Mouse (Mus musculus) retina, postnatal 1 day (tissue): ENCODE measurements at regions not wholly inside any gene's neighbourhood (a gene's known extent, or its start where the extent isn't known, plus 50 kb on each side); places are given as distances from the start of the nearest gene placed in this dataset.
A peak's percentile ranks its signal among the peaks of the same experiment; 100 is the strongest.

Experiments used
- DNase-seq: peaks from one replicate; pipeline ENCODE4 v3.0.0-alpha.2; 2012

GRCm38 (mm10) chr1:64288812-64289447, 166.8 kb upstream of the Klf7 start:
- DNase-seq: peak; percentile 55

- DNase-seq: no peak
Measured at GRCm38 (mm10) chr1:64287068-64287467, 165.0 kb upstream of the Klf7 start.

- no peak for DNase-seq
Measured at GRCm38 (mm10) chr1:64284656-64285055, 162.6 kb upstream of the Klf7 start.

- DNase-seq: no peak
Measured at GRCm38 (mm10) chr1:64275865-64276264, 153.8 kb upstream of the Klf7 start.

GRCm38 (mm10) chr1:64275086-64275802, 153.2 kb upstream of the Klf7 start:
- DNase-seq: no peak

GRCm38 (mm10) chr1:64257237-64257636, 135.2 kb upstream of the Klf7 start:
- DNase-seq: no peak

- peak; percentile 38 for DNase-seq
Measured at GRCm38 (mm10) chr1:64255554-64256295, 133.6 kb upstream of the Klf7 start.

GRCm38 (mm10) chr1:64254673-64255072, 132.6 kb upstream of the Klf7 start:
- peak; percentile 25 for DNase-seq

- DNase-seq: peak; percentile 67
Measured at GRCm38 (mm10) chr1:64253996-64254395, 131.9 kb upstream of the Klf7 start.

GRCm38 (mm10) chr1:64242401-64242800, 120.3 kb upstream of the Klf7 start:
- DNase-seq: no peak

GRCm38 (mm10) chr1:64229654-64230053, 107.6 kb upstream of the Klf7 start:
- no peak for DNase-seq

- peak; percentile 80 for DNase-seq
Measured at GRCm38 (mm10) chr1:64226001-64226918, 104.2 kb upstream of the Klf7 start.

GRCm38 (mm10) chr1:64223779-64224687, 102.0 kb upstream of the Klf7 start:
- peak; percentile 92 for DNase-seq

GRCm38 (mm10) chr1:64222475-64222874, 100.4 kb upstream of the Klf7 start:
- DNase-seq: no peak

GRCm38 (mm10) chr1:64220486-64220885, 98.4 kb upstream of the Klf7 start:
- DNase-seq: peak; percentile 83

GRCm38 (mm10) chr1:64220040-64220439, 98.0 kb upstream of the Klf7 start:
- no peak for DNase-seq

- DNase-seq: no peak
Measured at GRCm38 (mm10) chr1:64215646-64216045, 93.6 kb upstream of the Klf7 start.

- DNase-seq: no peak
Measured at GRCm38 (mm10) chr1:64209131-64209530, 87.0 kb upstream of the Klf7 start.

- no peak for DNase-seq
Measured at GRCm38 (mm10) chr1:64200387-64201023, 78.4 kb upstream of the Klf7 start.

GRCm38 (mm10) chr1:64198781-64199180, 76.7 kb upstream of the Klf7 start:
- no peak for DNase-seq

GRCm38 (mm10) chr1:64198322-64198721, 76.2 kb upstream of the Klf7 start:
- DNase-seq: no peak
